Mouse (Mus musculus): Measurements from ENCODE around the gene Stn1. TPM values are rescaled to one million over a fixed set of nuclear protein-coding genes. Genes with fewer than 3 reads are reported as not detected.
A peak's percentile ranks its signal among the peaks of the same experiment; 100 is the strongest.
"Not testable (repeated sequence)": the region's sequence is repeated elsewhere in the genome, so short reads cannot be mapped to it uniquely, and the experiment has no call there.

The Stn1 gene
- 30.2 and 36.3 TPM in 2 replicates for polyA plus RNA-seq (2015; fragmentation: Nextera tagmentation; extraction: Ambion mirVana)

DNA sequence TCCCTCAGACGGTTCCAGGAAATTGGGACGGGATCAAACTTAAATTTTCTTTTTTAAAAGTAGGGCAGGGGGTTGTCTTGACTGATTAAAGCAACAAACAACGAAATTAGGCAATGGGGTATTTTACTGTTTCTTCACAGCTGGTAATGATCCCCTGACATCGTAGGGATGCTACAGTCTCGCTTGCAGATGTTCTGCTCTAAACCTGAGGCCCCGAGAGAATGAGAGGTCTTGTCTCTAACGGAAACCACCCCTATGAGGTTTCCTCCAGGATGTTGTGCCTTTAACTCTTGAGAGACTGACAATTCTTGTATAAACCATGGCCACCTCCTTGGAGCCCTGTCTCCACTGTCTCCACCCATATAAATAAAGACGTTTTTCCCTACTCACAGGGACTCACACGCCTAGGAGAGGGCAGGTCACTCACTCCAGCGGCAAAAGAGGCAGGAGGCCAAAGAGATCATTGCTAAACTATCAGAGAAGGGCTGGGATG, at the start of gene Stn1:
Stn1 (minus strand) TSS at position 208 of the 493 bp plus-strand sequence.
- H3K9ac ChIP-seq (replicated peaks) = peak within 1 kb of the TSS; percentile 73
- peak; percentile 60 for ATAC-seq
- H3K27ac ChIP-seq = peak within 1 kb of the TSS; percentile 54; the same call in 1 of the 2 replicates
- peaks cover 3% of the 10 kb centered on the region; the same call in 1 of the 2 replicates for H3K27me3 ChIP-seq
- peaks cover 18% of the 10 kb centered on the region for H3K4me1 ChIP-seq (replicated peaks)
- peak within 1 kb of the TSS; percentile 77 for H3K4me2 ChIP-seq (replicated peaks)
- peaks cover 6% of the 10 kb centered on the region for H3K36me3 ChIP-seq
- H3K9me3 ChIP-seq = no peaks in the 10 kb centered on the region
- WGBS = 4% methylated on average over 10 of the region's 10 CpGs
- peak within 1 kb of the TSS; percentile 63 for H3K4me3 ChIP-seq (replicated peaks)

DNA sequence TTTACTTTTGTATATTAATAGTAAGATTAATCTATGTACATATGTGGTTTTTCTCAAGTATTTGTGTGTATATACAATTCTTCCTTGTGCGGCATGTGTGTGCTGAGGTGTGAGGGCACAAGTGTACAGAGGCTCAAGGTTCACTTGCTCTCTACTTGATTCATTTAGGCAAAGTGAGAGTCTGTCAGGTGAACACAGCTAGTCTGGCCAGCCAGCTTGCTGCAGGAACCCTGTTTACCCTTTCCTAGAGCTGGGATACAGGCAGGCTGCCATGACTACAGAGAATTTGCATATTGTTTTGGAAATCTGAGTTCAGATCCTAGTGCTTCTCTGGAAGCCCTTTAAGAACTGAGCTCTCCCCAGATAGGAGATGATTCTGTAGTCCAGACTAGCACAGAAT, 49.7 kb upstream of the Stn1 start:
- Histone ChIP-seq H3K4me2 (replicated peaks) (no peak overlapping the region), H3K9me3 (no peaks in the 10 kb centered on the region), H3K4me1 (replicated peaks) (peaks cover 14% of the 10 kb centered on the region), H3K27me3 (no peaks in the 10 kb centered on the region), H3K9ac (replicated peaks) (no peak overlapping the region), H3K27ac (no peak overlapping the region), H3K4me3 (replicated peaks) (no peak overlapping the region), H3K36me3 (no peaks in the 10 kb centered on the region)
- ATAC-seq = no peak
- WGBS = 96% methylated on average over 1 of the region's 1 CpGs

DNA sequence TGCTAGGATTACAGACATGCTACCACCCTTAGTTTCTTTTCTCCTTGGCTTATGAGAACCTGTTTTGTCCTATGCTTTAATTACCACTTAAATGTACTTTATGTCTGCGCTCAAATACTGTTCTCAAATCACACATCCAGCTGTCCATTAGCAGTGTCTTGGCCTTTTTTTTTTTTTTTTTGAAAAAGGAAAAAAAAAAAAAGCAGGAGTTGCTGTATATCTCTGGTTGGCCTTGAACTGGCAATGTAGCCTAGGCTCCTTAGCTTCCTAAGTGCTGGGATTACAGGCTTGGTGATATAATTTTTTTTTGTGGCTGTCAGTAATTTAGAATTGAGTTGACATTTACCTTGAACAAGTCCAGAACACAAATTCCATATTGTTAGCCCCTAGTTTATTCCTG, 48.5 kb upstream of the Stn1 start:
- WGBS = 58% methylated on average over 1 of the region's 1 CpGs
- Histone ChIP-seq H3K4me1 (replicated peaks) (peaks cover 26% of the 10 kb centered on the region), H3K36me3 (no peaks in the 10 kb centered on the region), H3K9me3 (no peaks in the 10 kb centered on the region), H3K4me2 (replicated peaks) (no peak overlapping the region), H3K9ac (replicated peaks) (no peak overlapping the region), H3K4me3 (replicated peaks) (no peak overlapping the region), H3K27ac (no peak overlapping the region), H3K27me3 (no peaks in the 10 kb centered on the region)
- no peak for ATAC-seq

DNA sequence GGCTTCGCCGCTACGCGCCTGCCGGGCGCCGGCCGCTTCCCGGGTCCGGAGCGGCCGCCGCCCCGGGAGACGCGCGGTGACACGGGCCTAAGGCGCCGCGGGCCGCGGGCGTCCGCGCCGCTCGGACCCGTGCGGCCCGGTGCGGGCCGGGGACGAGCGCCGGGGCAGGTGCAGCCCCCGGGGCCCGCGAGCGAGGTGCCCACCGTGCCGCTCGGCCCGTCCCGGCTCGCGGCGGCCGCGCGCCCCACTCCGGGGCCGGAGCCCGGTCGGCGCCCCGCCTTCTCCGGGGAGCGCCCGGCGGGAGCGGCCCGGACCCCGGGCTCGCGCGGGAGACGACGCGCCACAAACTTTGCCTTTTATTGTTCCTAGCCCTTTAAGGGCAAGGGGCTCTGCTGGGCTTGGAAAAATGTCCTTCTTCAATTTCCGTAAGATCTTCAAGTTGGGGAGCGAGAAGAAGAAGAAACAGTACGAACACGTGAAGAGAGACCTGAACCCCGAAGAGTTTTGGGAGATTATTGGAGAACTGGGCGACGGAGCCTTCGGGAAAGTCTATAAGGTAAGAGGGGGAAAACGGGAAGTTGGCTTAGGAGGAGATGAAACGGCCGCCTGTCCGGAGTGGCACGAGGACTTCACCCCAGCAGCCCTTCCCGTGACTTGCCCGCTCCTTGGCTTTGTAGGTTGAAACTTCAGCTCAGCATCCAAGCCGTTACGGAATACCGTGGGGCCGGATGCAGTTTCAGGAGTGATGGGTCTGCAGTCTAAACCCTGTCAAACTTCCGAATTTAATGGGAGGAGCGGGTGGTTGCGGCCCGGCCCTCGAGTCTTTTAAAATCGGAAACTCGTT, 42.7 kb upstream of the Stn1 start:
- Histone ChIP-seq H3K27me3 (no peaks in the 10 kb centered on the region), H3K27ac (peak overlapping the region; percentile 93), H3K9me3 (no peaks in the 10 kb centered on the region), H3K4me3 (replicated peaks) (peak overlapping the region; percentile 81), H3K9ac (replicated peaks) (peak overlapping the region; percentile 90), H3K4me2 (replicated peaks) (peak overlapping the region; percentile 98), H3K4me1 (replicated peaks) (peaks cover 29% of the 10 kb centered on the region), H3K36me3 (no peaks in the 10 kb centered on the region)
- peak; percentile 81 for ATAC-seq
- WGBS = under 1% methylated on average over 69 of the region's 96 CpGs

DNA sequence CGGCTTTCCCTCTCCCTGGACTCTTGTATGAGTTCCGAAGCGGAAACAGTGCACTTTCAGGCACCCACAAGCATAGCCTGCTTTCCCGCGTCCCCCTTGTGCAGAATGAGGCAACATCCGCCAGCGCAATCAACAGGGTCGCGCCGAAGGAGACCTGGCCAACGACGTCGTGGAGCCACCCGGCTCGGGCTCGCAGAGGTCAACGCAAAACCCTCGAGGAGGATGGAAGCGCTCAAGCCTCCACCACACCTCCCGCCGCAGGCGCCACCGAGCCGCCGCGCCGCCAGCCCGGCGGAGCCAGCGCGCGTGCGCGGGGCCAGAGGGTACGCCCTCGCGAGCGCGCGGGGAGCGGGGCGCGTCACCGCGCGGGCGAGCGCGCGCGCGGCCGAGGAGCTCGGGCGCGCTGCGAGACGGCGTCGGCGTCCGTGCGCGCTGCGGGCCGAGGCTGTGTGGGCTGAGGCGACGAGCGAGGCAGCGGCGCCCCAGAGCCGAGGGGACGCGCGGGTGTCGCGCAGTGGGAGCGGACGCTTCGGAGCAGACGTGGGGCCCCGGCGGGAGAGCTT, 42.0 kb upstream of the Stn1 start, which contains the start of gene Slk:
Slk (plus strand) TSS at position 454 of the 563 bp plus-strand sequence.
- ATAC-seq = peak; percentile 97
- WGBS = under 1% methylated on average over 78 of the region's 83 CpGs

DNA sequence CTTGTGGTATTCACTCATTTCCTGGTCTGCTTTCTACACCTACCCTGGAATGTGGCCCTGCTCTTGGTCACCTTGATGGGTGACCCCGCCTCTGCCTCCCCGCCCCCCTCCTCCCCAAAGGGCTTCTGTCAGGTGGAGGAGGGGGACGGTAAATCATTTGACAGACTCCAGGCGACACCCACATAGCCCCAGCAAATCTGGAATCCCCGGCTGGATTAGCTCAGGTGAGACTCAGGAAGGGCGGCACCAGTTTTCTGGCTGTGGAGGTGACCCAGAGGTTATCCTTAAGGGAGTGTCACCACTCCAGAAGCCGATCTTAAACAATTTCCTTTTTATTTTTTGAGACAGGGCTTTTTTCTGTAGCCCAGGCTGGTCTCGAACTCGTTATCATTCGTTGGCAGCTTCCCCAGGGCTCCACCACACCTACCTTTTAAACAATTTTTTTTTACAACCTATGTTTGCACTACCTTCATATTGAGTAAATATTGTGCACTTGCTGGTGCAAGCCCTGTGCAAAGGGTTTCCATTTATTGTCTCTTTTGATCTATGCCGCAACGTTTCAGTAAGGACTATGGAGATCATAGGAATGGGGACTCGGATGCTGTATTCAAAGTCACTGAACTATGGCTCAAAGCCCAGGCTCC, 41.4 kb upstream of the Stn1 start:
- ATAC-seq = peak; percentile 26; the same call in 1 of the 2 replicates
- Histone ChIP-seq H3K9ac (replicated peaks) (peak overlapping the region; percentile 90), H3K27me3 (0 out of 2 replicates have a peak, but pooled peaks cover under 1% of the 10 kb centered on the region), H3K4me2 (replicated peaks) (peak overlapping the region; percentile 98), H3K27ac (peak overlapping the region; percentile 93), H3K4me3 (replicated peaks) (peak overlapping the region; percentile 81), H3K4me1 (replicated peaks) (peaks cover 29% of the 10 kb centered on the region), H3K36me3 (no peaks in the 10 kb centered on the region), H3K9me3 (no peaks in the 10 kb centered on the region)
- WGBS = 19% methylated on average over 13 of the region's 13 CpGs

More for the DNA sequence above, 42.0 kb upstream of the Stn1 start, which contains the start of gene Slk:
- Histone ChIP-seq H3K4me2 (replicated peaks) (peak within 1 kb of the TSS; percentile 98), H3K4me3 (replicated peaks) (peak within 1 kb of the TSS; percentile 81), H3K4me1 (replicated peaks) (peaks cover 29% of the 10 kb centered on the region), H3K36me3 (no peaks in the 10 kb centered on the region), H3K27ac (peak within 1 kb of the TSS; percentile 93), H3K9me3 (no peaks in the 10 kb centered on the region), H3K27me3 (no peaks in the 10 kb centered on the region), H3K9ac (replicated peaks) (peak within 1 kb of the TSS; percentile 90)

DNA sequence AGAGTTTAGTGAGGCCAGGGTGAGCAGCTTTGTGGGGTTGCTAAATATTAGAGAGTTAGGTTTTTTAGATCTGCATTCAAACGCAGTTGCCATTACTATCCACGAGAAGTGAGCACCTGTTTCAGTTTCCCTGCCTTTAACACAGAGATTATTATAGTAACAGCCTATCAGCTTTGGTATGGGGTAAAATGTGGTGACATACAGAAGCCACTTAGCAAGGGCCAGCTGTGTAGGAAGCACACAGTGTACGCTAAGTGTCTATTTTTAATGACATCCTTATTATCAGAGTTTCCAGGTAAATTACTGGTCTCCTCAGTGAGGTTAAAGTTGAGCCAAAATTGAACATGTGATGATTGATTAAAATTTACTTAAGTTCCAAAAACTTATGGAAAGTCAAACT, 36.4 kb upstream of the Stn1 start:
- ATAC-seq = no peak
- H3K27ac ChIP-seq = no peak overlapping the region
- H3K9me3 ChIP-seq = no peaks in the 10 kb centered on the region
- no peaks in the 10 kb centered on the region for H3K36me3 ChIP-seq
- no peak overlapping the region for H3K4me3 ChIP-seq (replicated peaks)
- no peak overlapping the region for H3K9ac ChIP-seq (replicated peaks)
- peaks cover 14% of the 10 kb centered on the region for H3K27me3 ChIP-seq
- H3K4me1 ChIP-seq (replicated peaks) = peaks cover 4% of the 10 kb centered on the region
- no peak overlapping the region for H3K4me2 ChIP-seq (replicated peaks)
- 85% methylated on average over 3 of the region's 3 CpGs for WGBS

DNA sequence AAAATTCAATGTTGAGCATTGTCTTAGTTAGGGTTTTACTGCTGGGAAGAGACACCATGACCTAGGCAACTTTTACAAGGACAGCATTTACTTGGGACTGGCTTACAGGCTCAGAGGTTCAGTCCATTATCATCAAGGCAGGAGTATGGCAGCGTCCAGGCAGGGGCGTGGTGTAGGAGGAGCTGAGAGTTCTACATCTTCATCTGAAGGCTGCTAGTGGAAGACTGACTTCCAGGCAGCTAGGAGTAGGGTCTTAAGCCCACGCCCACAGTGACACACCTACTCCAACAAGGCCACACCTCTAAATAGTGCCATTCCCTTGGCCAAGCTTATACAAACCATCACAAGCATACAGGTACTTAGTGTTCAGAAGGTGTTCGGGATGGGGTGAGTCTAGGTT, 34.7 kb upstream of the Stn1 start:
- H3K27ac ChIP-seq; H3K4me3 ChIP-seq (replicated peaks); H3K36me3 ChIP-seq; H3K9me3 ChIP-seq; ATAC-seq; H3K9ac ChIP-seq (replicated peaks); H3K4me1 ChIP-seq (replicated peaks); H3K4me2 ChIP-seq (replicated peaks): not testable (repeated sequence)
- peaks cover 28% of the 10 kb centered on the region for H3K27me3 ChIP-seq
- 69% methylated on average over 4 of the region's 4 CpGs for WGBS

DNA sequence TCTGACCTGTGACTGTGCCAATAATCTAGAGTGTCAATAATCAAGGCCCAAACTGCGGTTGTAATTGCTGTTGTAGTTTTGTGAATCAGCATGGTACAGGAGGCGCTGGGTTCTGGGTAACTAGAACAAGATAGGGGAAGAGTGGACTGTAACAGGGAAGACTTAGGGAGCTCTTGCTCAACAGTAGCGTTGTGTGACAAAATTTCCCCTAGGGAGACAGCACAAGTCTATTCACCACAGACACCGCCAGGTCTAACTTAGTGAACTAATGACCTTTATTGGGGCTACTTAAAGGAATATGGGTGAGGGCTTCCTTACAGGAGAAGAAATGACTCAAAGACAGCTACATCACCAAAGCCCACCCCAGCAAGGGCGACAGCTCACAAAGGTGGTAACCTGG, 32.7 kb upstream of the Stn1 start:
- Histone ChIP-seq H3K9ac (replicated peaks) (no peak overlapping the region), H3K4me2 (replicated peaks) (no peak overlapping the region), H3K27ac (no peak overlapping the region), H3K4me1 (replicated peaks) (peaks cover 11% of the 10 kb centered on the region), H3K36me3 (no peaks in the 10 kb centered on the region), H3K9me3 (no peaks in the 10 kb centered on the region), H3K27me3 (peaks cover 36% of the 10 kb centered on the region), H3K4me3 (replicated peaks) (no peak overlapping the region)
- no peak for ATAC-seq
- WGBS = 90% methylated on average over 5 of the region's 5 CpGs

DNA sequence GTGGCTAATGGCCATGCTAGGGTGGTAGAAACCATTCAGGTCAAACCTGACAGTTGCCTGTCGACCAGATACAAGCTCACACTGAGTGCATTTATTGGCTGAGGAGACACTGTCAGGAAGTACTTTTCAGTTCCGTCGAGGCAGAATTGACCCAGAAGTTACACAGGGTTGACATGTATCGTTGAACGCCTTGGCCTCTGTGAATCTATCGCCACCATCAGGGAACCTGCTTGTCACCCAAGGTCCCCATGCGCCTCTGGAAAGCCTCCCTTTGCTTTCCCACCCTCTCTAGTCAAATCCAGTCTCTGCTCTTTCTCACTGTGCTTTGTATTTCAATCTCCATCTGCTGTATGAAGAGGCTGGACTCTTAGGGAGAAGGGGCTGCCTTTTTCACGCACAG, 28.7 kb upstream of the Stn1 start:
- Histone ChIP-seq H3K4me1 (replicated peaks) (peaks cover 17% of the 10 kb centered on the region), H3K9ac (replicated peaks) (no peak overlapping the region), H3K4me2 (replicated peaks) (no peak overlapping the region), H3K9me3 (no peaks in the 10 kb centered on the region), H3K27ac (no peak overlapping the region), H3K27me3 (peaks cover 52% of the 10 kb centered on the region), H3K4me3 (replicated peaks) (no peak overlapping the region), H3K36me3 (no peaks in the 10 kb centered on the region)
- no peak for ATAC-seq
- WGBS = 76% methylated on average over 8 of the region's 8 CpGs

DNA sequence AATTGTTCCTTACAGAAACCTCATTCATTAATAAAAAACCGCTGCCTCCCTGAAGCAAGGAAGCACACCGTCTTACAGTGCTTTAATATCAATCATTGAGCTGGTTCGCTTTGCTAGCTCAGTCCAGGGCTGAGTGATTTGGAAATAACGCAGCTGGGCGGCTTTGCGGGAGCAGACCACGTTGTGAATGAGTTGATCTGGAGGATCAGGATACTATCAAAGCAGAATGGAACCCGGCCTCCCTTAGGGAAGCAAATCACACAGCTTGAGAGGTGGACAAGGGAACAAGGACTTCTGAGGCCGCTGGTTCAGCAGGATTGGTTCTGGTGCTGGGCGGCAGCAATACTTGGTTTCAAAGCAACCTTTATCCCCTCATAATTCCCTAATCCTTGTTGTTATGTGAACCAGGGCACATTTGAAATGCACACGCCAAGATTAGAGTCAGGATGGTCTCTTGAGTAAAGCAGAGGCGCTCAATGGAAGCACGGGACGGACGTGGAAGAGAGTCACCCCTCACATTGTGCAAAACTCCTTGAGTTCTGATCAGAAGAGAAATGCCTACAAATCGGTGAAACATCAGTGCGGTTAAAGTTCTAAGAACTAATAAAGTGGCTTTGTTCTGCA, 27.8 kb upstream of the Stn1 start:
- 0 out of 2 replicates have a peak overlapping the region, but pooled peaks have one; percentile 49 for H3K27ac ChIP-seq
- peak; percentile 69 for ATAC-seq
- WGBS = 20% methylated on average over 17 of the region's 17 CpGs
- H3K27me3 ChIP-seq = peaks cover 55% of the 10 kb centered on the region
- H3K4me3 ChIP-seq (replicated peaks) = no peak overlapping the region
- peaks cover 17% of the 10 kb centered on the region for H3K4me1 ChIP-seq (replicated peaks)
- H3K36me3 ChIP-seq = no peaks in the 10 kb centered on the region
- H3K4me2 ChIP-seq (replicated peaks) = peak overlapping the region; percentile 14; the same call in 1 of the 2 replicates
- H3K9ac ChIP-seq (replicated peaks) = peak overlapping the region; percentile 25
- H3K9me3 ChIP-seq = no peaks in the 10 kb centered on the region

All from midbrain, embryonic 13.5 days (tissue).